Mouse (Mus musculus): ENCODE measurements at regions not wholly inside any gene's neighbourhood (a gene's known extent, or its start where the extent isn't known, plus 50 kb on each side); places are given as distances from the start of the nearest gene placed in this dataset.
"Not testable (repeated sequence)": the region's sequence is repeated elsewhere in the genome, so short reads cannot be mapped to it uniquely, and the experiment has no call there.

- DNase-seq (ENCODE audit: low spot score in 2 of 2) = no peak
These were observed 376.3 kb downstream of the Fbxo8 start for GRCm38 (mm10) chr8:56927166-56927565.

- no peak for DNase-seq (ENCODE audit: low spot score in 2 of 2)
These were observed 378.2 kb downstream of the Fbxo8 start for GRCm38 (mm10) chr8:56929076-56929475.

GRCm38 (mm10) chr8:56932421-56932820 is 381.5 kb downstream of the Fbxo8 start:
- DNase-seq (ENCODE audit: low spot score in 2 of 2) = no peak

GRCm38 (mm10) chr8:56962186-56962585 is 358.6 kb upstream of the Hand2 start:
- DNase-seq (ENCODE audit: low spot score in 2 of 2) = no peak

GRCm38 (mm10) chr8:56970311-56970710 is 350.5 kb upstream of the Hand2 start:
- no peak for DNase-seq (ENCODE audit: low spot score in 2 of 2)

- DNase-seq (ENCODE audit: low spot score in 2 of 2) = no peak
These were observed 341.8 kb upstream of the Hand2 start for GRCm38 (mm10) chr8:56978994-56979393.

- DNase-seq (ENCODE audit: low spot score in 2 of 2) = peak in 1 of 2 experiments; percentile 1
These were observed 341.4 kb upstream of the Hand2 start for GRCm38 (mm10) chr8:56979416-56979815.

- no peak for DNase-seq (ENCODE audit: low spot score in 2 of 2)
These were observed 310.3 kb upstream of the Hand2 start for GRCm38 (mm10) chr8:57010318-57011024.

- DNase-seq (ENCODE audit: low spot score in 2 of 2) = peak in 1 of 2 experiments; percentile 7
These were observed 306.9 kb upstream of the Hand2 start for GRCm38 (mm10) chr8:57013813-57014320.

GRCm38 (mm10) chr8:57016329-57016728 is 304.5 kb upstream of the Hand2 start:
- no peak for DNase-seq (ENCODE audit: low spot score in 2 of 2)

GRCm38 (mm10) chr8:57028096-57028495 is 292.7 kb upstream of the Hand2 start:
- not testable (repeated sequence) for DNase-seq (ENCODE audit: low spot score in 2 of 2)

GRCm38 (mm10) chr8:57048490-57048889 is 272.3 kb upstream of the Hand2 start:
- no peak for DNase-seq (ENCODE audit: low spot score in 2 of 2)

GRCm38 (mm10) chr8:57048909-57049308 is 271.9 kb upstream of the Hand2 start:
- no peak for DNase-seq (ENCODE audit: low spot score in 2 of 2)

GRCm38 (mm10) chr8:57052661-57053060 is 268.1 kb upstream of the Hand2 start:
- DNase-seq (ENCODE audit: low spot score in 2 of 2) = no peak

- DNase-seq (ENCODE audit: low spot score in 2 of 2) = no peak
These were observed 243.8 kb upstream of the Hand2 start for GRCm38 (mm10) chr8:57076995-57077394.

- no peak for DNase-seq (ENCODE audit: low spot score in 2 of 2)
These were observed 234.0 kb upstream of the Hand2 start for GRCm38 (mm10) chr8:57086811-57087210.

GRCm38 (mm10) chr8:57092403-57092802 is 228.4 kb upstream of the Hand2 start:
- DNase-seq (ENCODE audit: low spot score in 2 of 2) = no peak

- DNase-seq (ENCODE audit: low spot score in 2 of 2) = no peak
These were observed 225.6 kb upstream of the Hand2 start for GRCm38 (mm10) chr8:57095169-57095568.

- DNase-seq (ENCODE audit: low spot score in 2 of 2) = not testable (repeated sequence)
These were observed 209.9 kb upstream of the Hand2 start for GRCm38 (mm10) chr8:57110765-57111402.

GRCm38 (mm10) chr8:57111403-57111771 is 209.4 kb upstream of the Hand2 start:
- DNase-seq (ENCODE audit: low spot score in 2 of 2) = no peak

- no peak for DNase-seq (ENCODE audit: low spot score in 2 of 2)
These were observed 206.9 kb upstream of the Hand2 start for GRCm38 (mm10) chr8:57113915-57114314.

- DNase-seq (ENCODE audit: low spot score in 2 of 2) = no peak
These were observed 205.5 kb upstream of the Hand2 start for GRCm38 (mm10) chr8:57115303-57115702.

GRCm38 (mm10) chr8:57134041-57134440 is 186.7 kb upstream of the Hand2 start:
- DNase-seq (ENCODE audit: low spot score in 2 of 2) = no peak

Measured in layer of hippocampus, adult 18-20 months (tissue).